Mouse (Mus musculus): ENCODE measurements around the gene Cd69.

GRCm38 (mm10) chr6:129232005-129232841, 43.0 kb downstream of the Cd69 start:
- TF ChIP-seq CTCF (IDR thresholded peaks at IDR 0.05; ENCODE audit: low read depth) (no peak), EP300 (IDR thresholded peaks at IDR 0.05; ENCODE audit: low read depth) (no peak)
